Mouse (Mus musculus) forebrain, embryonic 16.5 days (tissue): ENCODE data around the gene Gnpat. TPM values are rescaled to one million over a fixed set of nuclear protein-coding genes. Genes with fewer than 3 reads are reported as not detected.

Experiments
- ATAC-seq: fragments of 200-750 bp; cut with Nextera tagmentation; 2 replicates; pipeline ENCODE4 v1.8.0; 2017; ENCODE audit warnings: mild to moderate bottlenecking, moderate library complexity
- H3K27ac ChIP-seq: fragments of 300-500 bp; sonication (generic); 2 replicates; pipeline ENCODE4 v1.5.1; 2014; ENCODE audit warnings: low read length, control low read depth
- H3K27me3 ChIP-seq: fragments of 300-500 bp; sonication (generic); replicated peaks from 2 replicates; pipeline ENCODE4 v1.6.1; 2014; ENCODE audit warnings: low read length; ENCODE audit not compliant: control insufficient read depth, insufficient read depth
- H3K36me3 ChIP-seq: fragments of 300-500 bp; sonication (generic); 2 replicates; pipeline ENCODE4 v1.6.1; 2014; ENCODE audit not compliant: control insufficient read depth, insufficient read depth
- H3K4me1 ChIP-seq: fragments of 300-500 bp; sonication (generic); replicated peaks from 2 replicates; pipeline ENCODE4 v1.6.1; 2014; ENCODE audit warnings: low read length; ENCODE audit not compliant: control insufficient read depth, insufficient read depth
- H3K4me2 ChIP-seq: fragments of 300-500 bp; sonication (generic); 2 replicates; pipeline ENCODE4 v1.6.1; 2014; ENCODE audit warnings: mild to moderate bottlenecking, low read length, control low read depth
- H3K4me3 ChIP-seq: fragments of 300-500 bp; sonication (generic); replicated peaks from 2 replicates; pipeline ENCODE4 v1.5.1; 2014; ENCODE audit warnings: mild to moderate bottlenecking, low read length, control low read depth
- H3K9ac ChIP-seq: fragments of 300-500 bp; sonication (generic); replicated peaks from 2 replicates; pipeline ENCODE4 v1.6.1; 2014; ENCODE audit warnings: low read depth, low read length, control low read depth
- H3K9me3 ChIP-seq: fragments of 300-500 bp; sonication (generic); 2 replicates; pipeline ENCODE4 v1.6.1; 2016; ENCODE audit warnings: low read length; ENCODE audit not compliant: control insufficient read depth
- WGBS: fragments of 180-500 bp; shearing (Covaris S2); extraction: QIAGEN DNeasy Blood & Tissue Kit; methylation state at CpG from one replicate; pipeline ENCODE4 v1.1.7; 2014; 5-methylcytosine and 5-hydroxymethylcytosine counted together
- polyA plus RNA-seq: library from polyadenylated mRNA; unstranded; fragments of >200 nt; fragmentation: Nextera tagmentation; extraction: Ambion mirVana; gene quantifications from 2 replicates; pipeline ENCODE4 v1.2.1, GENCODE M21; 2015

Gnpat gene
- polyA plus RNA-seq, 1 experiment from 2014 or later = 92.7 TPM

DNA sequence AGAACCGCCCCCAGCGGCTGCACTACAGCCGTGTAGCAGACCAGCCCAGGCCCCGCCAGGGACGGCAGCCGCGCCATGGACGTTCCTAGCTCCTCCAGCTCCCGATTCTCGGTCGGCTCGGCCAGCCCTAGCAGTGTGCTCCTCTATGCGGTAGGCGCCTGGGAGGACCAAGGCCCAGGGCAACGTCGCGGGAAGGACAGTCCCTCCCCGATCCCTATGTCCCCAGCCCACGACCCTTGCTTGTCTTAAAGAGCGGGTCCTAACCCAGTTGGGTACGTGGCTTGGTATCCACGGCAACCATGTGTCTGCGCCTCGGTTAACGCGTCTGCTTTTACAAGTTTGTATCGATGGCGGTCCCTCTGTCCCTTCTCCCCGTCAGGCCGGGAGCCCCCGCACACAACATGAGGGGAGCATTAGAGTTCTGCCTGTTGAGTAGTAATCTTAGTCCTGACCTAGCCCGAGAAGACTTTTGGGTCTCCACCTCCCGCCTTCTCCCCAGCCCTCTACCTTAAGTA lies 387 bp downstream of the Gnpat start:
- Histone ChIP-seq H3K27me3 (no peaks in the 10 kb centered on the region), H3K27ac (peak overlapping the region; percentile 89), H3K9ac (peak overlapping the region; percentile 99), H3K9me3 (no peaks in the 10 kb centered on the region), H3K4me2 (peak overlapping the region; percentile 85), H3K4me3 (peak overlapping the region; percentile 95), H3K4me1 (peaks cover 16% of the 10 kb centered on the region), H3K36me3 (peaks cover 11% of the 10 kb centered on the region)
- WGBS = under 1% methylated on average over 33 of the region's 33 CpGs
- peak; percentile 84 for ATAC-seq

DNA sequence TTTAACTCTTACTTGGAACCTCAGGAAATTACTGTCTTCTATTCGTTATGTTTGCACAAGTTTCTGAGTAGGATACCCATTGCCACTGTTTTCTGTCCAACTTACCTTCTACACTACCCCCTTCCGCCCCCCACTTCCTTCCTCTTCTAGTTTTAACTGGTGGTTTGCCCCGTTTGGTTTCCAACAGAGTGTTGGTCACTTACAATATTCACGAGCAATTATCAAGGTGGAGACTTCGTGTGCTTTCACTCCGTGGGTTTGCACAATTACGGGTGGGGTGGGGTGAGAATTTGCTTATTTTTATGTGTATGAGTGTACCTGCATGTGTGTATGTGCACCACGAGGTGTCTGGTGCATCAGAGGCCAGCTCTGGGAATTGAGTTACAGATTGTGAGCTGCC lies 896 bp downstream of the Gnpat start:
- H3K36me3 ChIP-seq = peaks cover 11% of the 10 kb centered on the region
- 18% methylated on average over 8 of the region's 8 CpGs for WGBS
- H3K27ac ChIP-seq = no peak overlapping the region
- peak overlapping the region; percentile 85 for H3K4me2 ChIP-seq
- H3K4me1 ChIP-seq = peaks cover 16% of the 10 kb centered on the region
- ATAC-seq = no peak
- no peaks in the 10 kb centered on the region for H3K9me3 ChIP-seq
- H3K27me3 ChIP-seq = no peaks in the 10 kb centered on the region
- H3K9ac ChIP-seq = peak overlapping the region; percentile 99; the same call in 1 of the 2 replicates
- peak overlapping the region; percentile 95 for H3K4me3 ChIP-seq

- Histone ChIP-seq H3K9me3 (no peaks in the 10 kb centered on the region), H3K36me3 (peaks cover 4% of the 10 kb centered on the region), H3K4me3 (no peak overlapping the region), H3K27ac (no peak overlapping the region), H3K4me1 (peaks cover 16% of the 10 kb centered on the region), H3K9ac (no peak overlapping the region), H3K4me2 (no peak overlapping the region), H3K27me3 (no peaks in the 10 kb centered on the region)
- ATAC-seq = no peak
- WGBS = 87% methylated on average over 3 of the region's 3 CpGs
These were observed 3.8 kb downstream of the Gnpat start for GRCm38 (mm10) chr8:124866669-124867068.

GRCm38 (mm10) chr8:124867126-124867525 lies 4.3 kb downstream of the Gnpat start:
- Histone ChIP-seq H3K4me2 (no peak overlapping the region), H3K9me3 (no peaks in the 10 kb centered on the region), H3K36me3 (peaks cover 8% of the 10 kb centered on the region), H3K9ac (no peak overlapping the region), H3K4me3 (no peak overlapping the region), H3K27me3 (no peaks in the 10 kb centered on the region), H3K4me1 (peaks cover 12% of the 10 kb centered on the region), H3K27ac (no peak overlapping the region)
- no peak for ATAC-seq
- WGBS = 96% methylated on average over 2 of the region's 2 CpGs

GRCm38 (mm10) chr8:124869708-124870107 lies 6.9 kb downstream of the Gnpat start:
- H3K4me3 ChIP-seq = no peak overlapping the region
- no peaks in the 10 kb centered on the region for H3K27me3 ChIP-seq
- H3K4me1 ChIP-seq = no peaks in the 10 kb centered on the region
- WGBS = 86% methylated on average over 6 of the region's 6 CpGs
- no peak overlapping the region for H3K4me2 ChIP-seq
- no peak for ATAC-seq
- H3K9me3 ChIP-seq = no peaks in the 10 kb centered on the region
- H3K36me3 ChIP-seq = peaks cover 18% of the 10 kb centered on the region
- no peak overlapping the region for H3K9ac ChIP-seq
- H3K27ac ChIP-seq = no peak overlapping the region

DNA sequence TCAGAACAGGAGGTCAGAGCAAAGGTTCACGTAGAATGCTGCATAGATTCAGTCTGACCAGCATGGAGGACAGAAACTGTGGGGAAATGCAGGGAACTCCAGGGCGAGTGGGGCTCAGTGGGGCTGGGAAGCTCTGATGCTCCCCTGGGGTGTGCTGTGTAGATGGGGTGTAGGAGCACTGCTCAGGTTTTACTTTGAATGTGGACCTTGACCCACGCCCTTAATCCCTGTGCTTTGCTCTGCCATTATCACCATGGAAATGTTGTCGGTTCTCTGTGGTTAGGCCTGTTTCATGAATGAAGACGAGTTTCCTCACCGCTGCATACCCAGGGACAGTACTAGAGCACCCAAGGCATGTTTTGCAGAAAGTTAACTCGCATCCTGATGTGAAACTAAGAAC lies 8.6 kb downstream of the Gnpat start:
- Histone ChIP-seq H3K36me3 (peaks cover 20% of the 10 kb centered on the region), H3K27me3 (no peaks in the 10 kb centered on the region), H3K4me1 (no peaks in the 10 kb centered on the region), H3K4me2 (no peak overlapping the region), H3K4me3 (no peak overlapping the region), H3K9me3 (no peaks in the 10 kb centered on the region), H3K27ac (no peak overlapping the region), H3K9ac (no peak overlapping the region)
- no peak for ATAC-seq
- 91% methylated on average over 7 of the region's 7 CpGs for WGBS

DNA sequence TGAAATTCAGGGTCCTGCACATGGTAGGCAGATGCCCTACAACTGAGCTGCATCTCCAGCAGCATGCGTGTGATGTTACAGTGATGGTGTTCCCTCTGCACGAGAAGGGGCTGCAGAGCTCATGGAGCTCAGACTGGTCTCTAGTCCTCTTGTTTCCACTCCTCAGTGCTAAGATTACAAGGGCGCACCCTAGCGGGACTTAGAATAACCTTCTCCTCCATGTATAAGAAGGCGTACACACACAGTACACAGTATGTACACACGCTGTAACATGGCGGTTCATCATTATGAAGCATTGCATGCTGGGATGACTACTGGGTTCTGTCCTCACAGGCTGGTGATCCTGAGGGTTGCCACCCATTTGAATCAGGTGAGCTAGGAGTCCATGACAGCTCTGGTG lies 9.2 kb downstream of the Gnpat start:
- Histone ChIP-seq H3K4me3 (no peak overlapping the region), H3K4me2 (no peak overlapping the region), H3K9ac (no peak overlapping the region), H3K4me1 (no peaks in the 10 kb centered on the region), H3K27me3 (no peaks in the 10 kb centered on the region), H3K9me3 (no peaks in the 10 kb centered on the region), H3K36me3 (peaks cover 25% of the 10 kb centered on the region), H3K27ac (no peak overlapping the region)
- ATAC-seq = no peak
- 95% methylated on average over 7 of the region's 7 CpGs for WGBS

- no peak overlapping the region for H3K4me3 ChIP-seq
- H3K27me3 ChIP-seq = no peaks in the 10 kb centered on the region
- no peak overlapping the region for H3K9ac ChIP-seq
- ATAC-seq = no peak
- H3K4me2 ChIP-seq = no peak overlapping the region
- peaks cover 27% of the 10 kb centered on the region for H3K36me3 ChIP-seq
- no peak overlapping the region for H3K27ac ChIP-seq
- H3K4me1 ChIP-seq = no peaks in the 10 kb centered on the region
- H3K9me3 ChIP-seq = no peaks in the 10 kb centered on the region
- 94% methylated on average over 5 of the region's 5 CpGs for WGBS
These were observed 9.9 kb downstream of the Gnpat start for GRCm38 (mm10) chr8:124872690-124873089.

DNA sequence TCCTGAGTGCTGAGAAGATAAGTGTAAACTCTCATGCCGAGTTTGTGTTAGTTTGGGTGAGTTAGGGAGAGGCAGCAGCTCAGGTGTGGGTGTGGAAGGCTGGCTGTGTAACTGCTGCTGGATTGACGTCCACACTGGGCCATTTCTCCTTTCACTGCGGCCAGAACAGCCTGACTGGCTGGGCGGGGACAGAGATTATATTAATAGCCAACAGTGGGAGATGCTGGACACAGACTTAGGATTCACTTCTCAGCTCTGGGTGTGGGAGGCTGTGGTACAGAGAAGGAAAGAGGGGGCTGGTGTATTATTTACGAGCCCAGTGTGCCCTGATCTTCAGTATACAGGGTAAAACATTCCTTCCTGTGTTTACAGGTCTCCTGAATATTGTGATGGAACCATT lies 15.3 kb downstream of the Gnpat start:
- H3K4me3 ChIP-seq = no peak overlapping the region
- no peaks in the 10 kb centered on the region for H3K9me3 ChIP-seq
- H3K4me1 ChIP-seq = no peaks in the 10 kb centered on the region
- ATAC-seq = no peak
- H3K36me3 ChIP-seq = peaks cover 45% of the 10 kb centered on the region
- WGBS = 92% methylated on average over 5 of the region's 5 CpGs
- H3K27ac ChIP-seq = no peak overlapping the region
- no peak overlapping the region for H3K4me2 ChIP-seq
- H3K27me3 ChIP-seq = no peaks in the 10 kb centered on the region
- no peak overlapping the region for H3K9ac ChIP-seq

DNA sequence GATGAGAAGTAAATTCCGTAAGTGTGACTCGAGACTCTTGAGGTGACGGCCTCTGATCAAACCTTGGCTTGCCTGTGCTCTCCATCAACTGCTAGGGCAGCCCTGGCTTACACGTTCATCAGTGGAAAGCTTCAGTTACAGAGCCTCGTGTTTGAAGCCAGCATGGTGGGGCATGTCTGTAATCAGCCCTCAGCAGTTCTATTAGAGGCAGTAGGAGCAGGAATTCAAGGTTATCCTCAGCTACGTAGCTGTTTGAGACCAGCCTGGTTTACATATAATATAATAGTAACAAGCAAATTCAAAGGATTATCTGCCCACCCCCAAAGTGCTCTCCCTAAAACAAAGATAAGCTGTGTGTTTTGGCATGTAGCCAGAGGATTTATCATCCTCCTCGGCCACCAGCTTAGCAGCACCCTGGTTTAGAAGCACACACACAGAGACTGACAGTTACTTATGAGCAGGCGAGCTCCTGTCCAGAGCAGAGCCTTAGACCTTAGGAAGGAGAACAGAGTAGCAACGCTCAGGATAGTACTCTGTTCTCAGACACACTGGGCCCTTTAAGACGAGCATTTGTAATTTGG lies 16.2 kb downstream of the Gnpat start:
- Histone ChIP-seq H3K4me2 (no peak overlapping the region), H3K9me3 (no peaks in the 10 kb centered on the region), H3K9ac (no peak overlapping the region), H3K4me3 (no peak overlapping the region), H3K27ac (no peak overlapping the region), H3K4me1 (no peaks in the 10 kb centered on the region), H3K36me3 (peaks cover 46% of the 10 kb centered on the region), H3K27me3 (no peaks in the 10 kb centered on the region)
- ATAC-seq = no peak
- 82% methylated on average over 10 of the region's 10 CpGs for WGBS
